Mouse (Mus musculus) stomach, postnatal 0 days (tissue): ENCODE data around the gene Urm1.

Experiments
- CTCF ChIP-seq: IDR thresholded peaks from 2 replicates; pipeline ENCODE4 v1.5.1; 2016; ENCODE audit warnings: antibody characterized with exemption, low read depth, mild to moderate bottlenecking, moderate library complexity
- EP300 ChIP-seq: optimal IDR thresholded peaks from 2 replicates; pipeline ENCODE3; 2016; ENCODE audit warnings: antibody characterized with exemption

GRCm38 (mm10) chr2:29820025-29820817 lies at the start of gene Urm1:
- TF ChIP-seq CTCF (peak; percentile 20; the same call in 1 of the 2 replicates), EP300 (peak; percentile 9)
